Mouse (Mus musculus) embryo, embryonic 11 days (tissue): ENCODE data around the gene Dlg2.

Experiments
- DNase-seq: peaks from one replicate; pipeline ENCODE4 v3.0.0-alpha.2; 2015

The Dlg2 gene

DNA sequence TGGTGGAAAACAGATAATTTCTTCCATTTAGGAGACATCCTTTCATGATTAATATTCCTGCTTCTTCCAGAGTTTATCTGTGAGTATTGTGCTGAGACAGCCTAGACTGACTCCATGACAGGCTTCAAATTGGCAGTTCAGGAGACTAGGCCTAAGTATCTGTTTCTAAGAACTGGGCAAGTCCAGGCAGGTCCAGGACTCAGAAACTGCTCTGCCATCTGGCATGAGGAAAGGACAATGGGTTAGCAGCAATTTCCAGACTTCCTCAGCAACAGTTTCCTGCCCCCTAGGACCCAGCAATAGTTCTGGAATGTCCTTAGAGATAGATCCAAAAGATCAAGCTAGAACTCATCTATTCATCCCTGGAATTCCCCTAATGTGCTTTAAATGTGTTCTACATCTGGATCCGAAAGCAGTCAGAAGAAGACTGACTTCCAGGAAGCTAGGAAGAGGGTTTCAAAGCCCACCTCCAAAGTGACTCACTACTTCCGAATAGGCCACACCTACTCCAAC lies 64.4 kb downstream of the Dlg2 start:
- no peak for DNase-seq

DNA sequence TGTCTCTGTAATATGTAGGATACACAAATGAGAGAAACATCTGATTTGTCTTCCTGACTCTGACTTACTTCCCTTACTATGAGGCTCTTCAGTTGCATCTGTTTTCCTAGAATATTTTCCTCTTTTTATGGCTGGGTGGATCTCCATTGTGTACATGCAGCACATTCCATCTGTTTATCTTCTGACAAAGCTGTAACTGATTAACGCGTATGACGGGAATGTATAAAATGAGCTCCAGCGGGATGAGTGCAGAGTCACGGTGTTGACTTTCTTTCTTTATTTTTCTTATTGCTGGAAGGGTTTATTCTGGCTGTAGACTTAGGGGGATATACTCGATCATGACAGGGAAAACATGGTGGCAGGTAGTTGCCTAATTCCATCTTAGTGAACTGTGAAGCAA lies 76.9 kb downstream of the Dlg2 start:
- DNase-seq: no peak

GRCm38 (mm10) chr7:90554421-90554820 lies 77.9 kb downstream of the Dlg2 start:
- no peak for DNase-seq

- peak; percentile 8 for DNase-seq
Measured at GRCm38 (mm10) chr7:90569130-90569529, 92.7 kb downstream of the Dlg2 start.

DNA sequence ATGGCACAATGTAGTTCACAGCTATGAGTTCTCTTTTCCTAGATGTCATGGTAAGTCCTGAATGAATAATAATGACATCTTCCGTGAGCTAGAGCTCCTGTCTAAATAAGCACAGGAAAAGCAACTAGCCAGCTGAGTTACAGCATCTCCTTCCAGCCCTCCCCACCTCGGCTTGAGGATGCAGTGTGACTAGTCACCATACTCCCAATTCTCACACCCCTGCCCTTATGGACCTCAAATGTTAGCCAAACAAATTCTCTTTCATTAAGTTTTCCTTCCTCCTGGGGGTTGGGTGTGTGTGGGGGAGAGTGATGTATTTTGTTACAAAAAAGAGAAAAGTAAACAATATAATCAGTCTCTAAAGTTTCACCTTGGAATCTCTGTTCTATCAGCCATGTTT lies 111.3 kb downstream of the Dlg2 start:
- DNase-seq: no peak

DNA sequence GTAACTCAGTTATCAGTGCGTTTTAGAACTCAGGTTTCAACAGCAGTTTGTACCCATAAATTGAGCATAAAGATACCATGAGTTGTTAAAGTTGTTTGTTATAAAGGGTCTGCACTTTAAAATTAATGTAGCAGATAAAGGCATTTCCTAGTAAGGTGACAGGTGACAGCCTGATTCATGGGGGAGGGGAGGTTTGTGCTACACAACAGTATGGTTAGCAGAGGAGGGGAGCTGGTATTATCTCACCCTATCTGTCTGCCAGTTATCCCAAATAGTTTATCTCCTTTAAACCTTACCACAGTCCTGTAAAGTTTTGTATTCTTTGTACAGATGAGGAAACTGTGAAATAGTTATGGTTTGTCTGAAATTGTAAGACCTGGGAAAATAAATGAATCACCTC lies 111.8 kb downstream of the Dlg2 start:
- DNase-seq: no peak

DNA sequence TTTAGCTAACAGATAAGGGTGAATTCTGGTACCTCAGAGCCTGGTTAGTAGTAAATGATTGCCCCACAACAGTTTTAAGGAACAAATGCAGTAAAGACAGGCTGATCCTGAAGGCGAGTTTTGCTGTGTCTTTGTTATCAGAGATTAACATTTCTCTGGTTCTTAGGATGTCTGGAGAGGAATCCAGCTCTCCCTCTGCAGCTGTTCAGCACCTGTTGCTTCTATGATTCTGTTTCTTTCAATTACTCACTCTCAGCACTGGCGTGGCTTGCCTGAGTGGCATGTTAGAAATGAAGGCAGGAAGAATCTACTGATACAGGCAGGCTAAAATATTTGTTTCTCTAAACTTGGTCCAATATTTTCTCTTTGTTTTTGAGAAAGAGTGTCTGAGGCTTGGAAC lies 133.3 kb downstream of the Dlg2 start:
- DNase-seq: peak; percentile 15

- no peak for DNase-seq
Measured at GRCm38 (mm10) chr7:90630546-90630945, 154.1 kb downstream of the Dlg2 start.

DNA sequence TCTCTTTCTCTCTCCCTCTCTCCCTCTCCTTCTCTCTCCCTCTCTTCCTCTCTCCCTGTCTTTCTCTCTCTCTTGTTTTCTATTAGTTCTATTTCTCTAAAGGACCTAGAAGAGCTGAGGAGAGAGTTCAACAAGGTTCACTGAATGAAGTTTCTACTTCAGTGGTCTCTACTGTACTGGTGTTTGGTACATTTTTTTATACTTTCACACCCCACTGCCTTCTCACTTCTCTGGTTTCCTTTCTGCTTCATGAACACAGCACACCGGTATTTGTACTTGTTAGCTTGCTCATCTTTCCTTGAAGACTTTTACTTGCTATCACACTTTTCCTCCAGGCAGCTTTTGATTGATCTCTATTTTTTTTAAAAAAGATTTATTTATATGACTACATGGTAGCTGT lies 173.0 kb downstream of the Dlg2 start:
- DNase-seq: no peak

- DNase-seq: no peak
Measured at GRCm38 (mm10) chr7:90651128-90651527, 174.7 kb downstream of the Dlg2 start.

GRCm38 (mm10) chr7:90651611-90652010 lies 175.1 kb downstream of the Dlg2 start:
- DNase-seq: no peak

- DNase-seq: no peak
Measured at GRCm38 (mm10) chr7:90658593-90658992, 182.1 kb downstream of the Dlg2 start.

DNA sequence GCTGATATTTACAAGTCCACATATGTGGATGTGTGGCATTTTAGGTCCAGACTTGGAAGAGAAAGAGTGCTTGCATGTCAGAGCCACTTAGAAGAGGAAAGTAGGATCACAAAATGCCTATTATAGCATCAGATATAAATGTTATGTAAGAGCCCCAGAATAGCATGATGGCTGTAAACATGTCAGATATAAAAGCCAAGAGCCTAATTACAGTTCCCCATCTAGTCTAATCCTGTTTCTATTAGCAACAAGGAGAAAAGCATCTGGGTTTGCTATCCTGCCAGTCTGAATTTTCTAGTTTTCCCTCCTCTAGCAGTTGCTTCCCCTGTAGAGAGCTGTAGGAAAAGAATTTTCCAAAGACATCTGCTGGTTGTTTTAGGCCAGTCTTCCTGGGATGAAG lies 217.6 kb downstream of the Dlg2 start:
- no peak for DNase-seq

- no peak for DNase-seq
Measured at GRCm38 (mm10) chr7:90696181-90696950, 219.9 kb downstream of the Dlg2 start.

DNA sequence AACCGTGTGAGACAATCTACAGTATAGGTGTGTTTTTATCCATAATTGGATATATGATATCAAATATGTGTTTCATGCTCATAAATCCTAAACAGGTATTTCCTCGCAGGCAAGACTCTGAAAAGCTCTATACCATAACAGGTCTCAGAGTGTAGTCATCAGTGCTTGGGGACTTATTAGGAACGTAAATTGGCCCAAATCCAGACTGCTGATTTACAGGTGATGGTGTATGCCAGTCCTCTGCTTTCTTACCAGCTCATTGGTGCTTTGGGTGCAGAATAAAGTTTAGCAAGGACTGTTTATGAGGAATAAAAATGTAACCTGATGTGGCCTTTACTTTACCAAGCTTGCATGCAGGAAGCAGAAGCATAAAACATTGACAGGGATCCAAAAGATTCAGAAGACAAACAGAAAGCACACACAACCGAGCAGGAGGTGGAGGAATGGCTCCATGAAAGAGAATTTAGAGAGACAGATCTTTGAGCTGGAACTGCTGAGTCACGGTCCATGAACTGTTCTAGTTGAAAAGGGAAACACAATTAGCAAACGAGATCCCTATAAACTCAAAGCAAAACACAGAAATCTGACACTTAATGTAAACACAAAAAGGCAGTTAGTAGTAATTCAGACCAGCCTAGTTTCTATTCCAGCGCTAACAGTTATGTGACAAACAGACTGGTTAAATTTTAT lies 226.8 kb downstream of the Dlg2 start:
- peak; percentile 4 for DNase-seq

DNA sequence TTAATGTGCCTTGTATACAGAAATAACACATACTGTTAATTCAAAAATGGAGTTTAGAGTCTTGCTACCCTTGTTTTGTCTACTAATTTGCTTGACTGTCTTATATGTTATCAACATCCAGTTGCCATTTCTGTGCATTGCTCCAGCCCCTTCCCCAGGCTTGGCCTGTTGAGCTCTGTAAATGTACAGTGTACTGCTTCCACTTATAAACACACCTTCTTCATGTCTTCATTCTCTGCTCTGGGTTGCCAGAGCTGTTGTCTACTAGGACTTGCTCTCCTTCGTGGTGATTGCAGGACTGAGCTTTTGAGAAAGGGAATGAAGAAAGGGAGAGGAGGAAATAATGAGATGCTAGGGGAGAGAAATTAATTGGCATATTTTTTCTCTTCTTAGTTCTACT lies 227.5 kb downstream of the Dlg2 start:
- no peak for DNase-seq

DNA sequence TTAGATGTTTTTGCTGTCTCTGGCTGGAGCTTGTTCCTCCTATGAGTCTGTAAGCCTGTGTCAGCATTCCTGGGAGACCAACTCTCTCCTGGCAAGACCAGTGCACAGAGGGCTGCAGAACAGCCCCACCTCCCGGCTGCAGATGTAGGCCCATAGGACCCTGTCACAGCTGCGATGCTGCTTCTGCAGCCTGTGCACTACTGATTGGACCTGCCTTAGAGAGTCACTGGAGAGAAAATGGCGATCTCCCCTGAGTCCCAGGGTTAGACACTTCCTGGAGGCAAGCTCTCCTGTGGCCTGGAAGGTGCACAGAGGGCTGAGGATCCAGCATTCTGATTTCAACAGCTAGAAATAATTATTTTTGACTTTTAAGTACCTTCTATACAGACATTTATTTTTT lies 257.6 kb downstream of the Dlg2 start:
- DNase-seq: peak; percentile 5

- peak; percentile 9 for DNase-seq
Measured at GRCm38 (mm10) chr7:90736369-90736768, 259.9 kb downstream of the Dlg2 start.

- no peak for DNase-seq
Measured at GRCm38 (mm10) chr7:90748636-90749035, 272.2 kb downstream of the Dlg2 start.

- no peak for DNase-seq
Measured at GRCm38 (mm10) chr7:90787945-90788344, 311.5 kb downstream of the Dlg2 start.

DNA sequence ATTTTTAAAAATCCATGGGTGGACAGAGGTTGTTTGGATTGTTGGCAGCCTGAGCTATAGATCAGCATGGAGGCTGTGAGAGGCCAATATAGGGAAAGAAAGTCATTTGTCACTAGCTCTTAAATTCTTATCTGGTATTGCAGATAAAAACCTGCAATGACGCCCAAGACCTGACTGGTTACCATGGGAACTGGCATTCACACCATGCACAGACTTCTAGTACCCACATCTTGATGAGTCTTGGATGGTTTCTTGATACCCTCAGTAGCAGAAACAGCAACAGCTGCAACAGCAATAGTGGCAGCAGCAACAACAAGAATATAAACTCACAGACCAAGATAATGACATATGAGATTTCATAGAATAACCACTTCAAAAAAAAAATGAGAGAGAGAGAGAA lies 315.1 kb downstream of the Dlg2 start:
- DNase-seq: no peak

GRCm38 (mm10) chr7:90825640-90826039 lies 349.2 kb downstream of the Dlg2 start:
- DNase-seq: no peak

DNA sequence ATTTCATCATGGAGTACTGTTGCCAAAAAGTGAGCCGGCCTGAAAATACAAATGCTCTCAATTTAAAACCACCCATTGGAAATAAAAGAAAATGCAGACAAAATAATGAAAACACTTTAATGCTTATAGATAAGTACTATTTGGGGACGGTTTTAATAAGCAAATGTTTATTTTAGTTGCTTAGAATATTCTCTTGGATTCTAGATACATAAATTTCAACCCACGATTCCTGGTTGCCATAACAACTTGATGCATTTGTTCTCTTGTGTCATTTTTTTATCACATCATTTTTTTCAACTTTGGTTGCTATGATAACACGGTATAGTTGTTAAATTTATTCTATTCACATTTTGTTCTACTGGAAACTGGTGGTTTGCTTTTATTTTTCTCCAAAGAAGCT lies 364.8 kb downstream of the Dlg2 start:
- DNase-seq: no peak
